Mouse (Mus musculus): Measurements from ENCODE around the gene Kif24.
A peak's percentile ranks its signal among the peaks of the same experiment; 100 is the strongest.

Gene Kif24

GRCm38 (mm10) chr4:41358669-41359068 is 106.0 kb downstream of the Kif24 start:
- no peaks in the 10 kb centered on the region for H3K9me3 ChIP-seq (ENCODE audit: low read length)
- no peak overlapping the region for H3K4me3 ChIP-seq (replicated peaks; ENCODE audit: low read length)
- H3K27me3 ChIP-seq (ENCODE audit: insufficient read depth, low read length) = no peaks in the 10 kb centered on the region
- TF ChIP-seq CTCF (conservative IDR thresholded peaks at IDR 0.05; ENCODE audit: low read length) = no peak
- no peak for TF ChIP-seq POU5F1 (IDR thresholded peaks at IDR 0.05; ENCODE audit: borderline replicate concordance, low read length)
- TF ChIP-seq NANOG (IDR thresholded peaks at IDR 0.05; ENCODE audit: borderline replicate concordance, low read length) = no peak
- peaks cover 59% of the 10 kb centered on the region for H3K4me1 ChIP-seq (replicated peaks; ENCODE audit: low read depth, low read length)
- peaks cover 24% of the 10 kb centered on the region for H3K36me3 ChIP-seq (ENCODE audit: insufficient read depth, low read length)

GRCm38 (mm10) chr4:41357154-41357553 is 107.5 kb downstream of the Kif24 start:
- Histone ChIP-seq H3K4me1 (replicated peaks; ENCODE audit: low read depth, low read length) (peaks cover 52% of the 10 kb centered on the region), H3K36me3 (ENCODE audit: insufficient read depth, low read length) (peaks cover 28% of the 10 kb centered on the region), H3K4me3 (replicated peaks; ENCODE audit: low read length) (no peak overlapping the region), H3K27me3 (ENCODE audit: insufficient read depth, low read length) (no peaks in the 10 kb centered on the region), H3K9me3 (ENCODE audit: low read length) (no peaks in the 10 kb centered on the region)
- no peak for TF ChIP-seq CTCF (conservative IDR thresholded peaks at IDR 0.05; ENCODE audit: low read length)
- TF ChIP-seq POU5F1 (IDR thresholded peaks at IDR 0.05; ENCODE audit: borderline replicate concordance, low read length) = no peak
- peak; percentile 74 for TF ChIP-seq NANOG (IDR thresholded peaks at IDR 0.05; ENCODE audit: borderline replicate concordance, low read length)

- Histone ChIP-seq H3K36me3 (ENCODE audit: insufficient read depth, low read length) (peaks cover 20% of the 10 kb centered on the region), H3K4me3 (replicated peaks; ENCODE audit: low read length) (no peak overlapping the region), H3K9me3 (ENCODE audit: low read length) (no peaks in the 10 kb centered on the region), H3K27me3 (ENCODE audit: insufficient read depth, low read length) (no peaks in the 10 kb centered on the region), H3K4me1 (replicated peaks; ENCODE audit: low read depth, low read length) (peaks cover 64% of the 10 kb centered on the region)
- no peak for TF ChIP-seq CTCF (conservative IDR thresholded peaks at IDR 0.05; ENCODE audit: low read length)
- no peak for TF ChIP-seq NANOG (IDR thresholded peaks at IDR 0.05; ENCODE audit: borderline replicate concordance, low read length)
- TF ChIP-seq POU5F1 (IDR thresholded peaks at IDR 0.05; ENCODE audit: borderline replicate concordance, low read length) = no peak
Observed at GRCm38 (mm10) chr4:41353265-41353664, 111.4 kb downstream of the Kif24 start.

GRCm38 (mm10) chr4:41352758-41353157 is 111.9 kb downstream of the Kif24 start:
- no peaks in the 10 kb centered on the region for H3K9me3 ChIP-seq (ENCODE audit: low read length)
- no peaks in the 10 kb centered on the region for H3K27me3 ChIP-seq (ENCODE audit: insufficient read depth, low read length)
- TF ChIP-seq POU5F1 (IDR thresholded peaks at IDR 0.05; ENCODE audit: borderline replicate concordance, low read length) (no peak), CTCF (conservative IDR thresholded peaks at IDR 0.05; ENCODE audit: low read length) (no peak), NANOG (IDR thresholded peaks at IDR 0.05; ENCODE audit: borderline replicate concordance, low read length) (no peak)
- no peak overlapping the region for H3K4me3 ChIP-seq (replicated peaks; ENCODE audit: low read length)
- H3K36me3 ChIP-seq (ENCODE audit: insufficient read depth, low read length) = peaks cover 16% of the 10 kb centered on the region
- H3K4me1 ChIP-seq (replicated peaks; ENCODE audit: low read depth, low read length) = peaks cover 63% of the 10 kb centered on the region

- no peaks in the 10 kb centered on the region for H3K27me3 ChIP-seq (ENCODE audit: insufficient read depth, low read length)
- peaks cover 38% of the 10 kb centered on the region for H3K4me1 ChIP-seq (replicated peaks; ENCODE audit: low read depth, low read length)
- no peaks in the 10 kb centered on the region for H3K9me3 ChIP-seq (ENCODE audit: low read length)
- TF ChIP-seq POU5F1 (IDR thresholded peaks at IDR 0.05; ENCODE audit: borderline replicate concordance, low read length) (no peak), NANOG (IDR thresholded peaks at IDR 0.05; ENCODE audit: borderline replicate concordance, low read length) (no peak), CTCF (conservative IDR thresholded peaks at IDR 0.05; ENCODE audit: low read length) (no peak)
- H3K36me3 ChIP-seq (ENCODE audit: insufficient read depth, low read length) = 0 out of 2 replicates have a peak, but pooled peaks cover 4% of the 10 kb centered on the region
- H3K4me3 ChIP-seq (replicated peaks; ENCODE audit: low read length) = peak overlapping the region; percentile 87
Observed at GRCm38 (mm10) chr4:41349199-41349591, 115.5 kb downstream of the Kif24 start.

GRCm38 (mm10) chr4:41348584-41349198 is 116.0 kb downstream of the Kif24 start, which contains the start of gene Ubap1:
Gene Ubap1 (plus strand): TSS chr4:41348996.
- TF ChIP-seq CTCF (conservative IDR thresholded peaks at IDR 0.05; ENCODE audit: low read length) = no peak
- no peak for TF ChIP-seq POU5F1 (IDR thresholded peaks at IDR 0.05; ENCODE audit: borderline replicate concordance, low read length)
- no peak for TF ChIP-seq NANOG (IDR thresholded peaks at IDR 0.05; ENCODE audit: borderline replicate concordance, low read length)
- Histone ChIP-seq H3K36me3 (ENCODE audit: insufficient read depth, low read length) (0 out of 2 replicates have a peak, but pooled peaks cover 4% of the 10 kb centered on the region), H3K27me3 (ENCODE audit: insufficient read depth, low read length) (no peaks in the 10 kb centered on the region), H3K9me3 (ENCODE audit: low read length) (no peaks in the 10 kb centered on the region), H3K4me1 (replicated peaks; ENCODE audit: low read depth, low read length) (peaks cover 38% of the 10 kb centered on the region), H3K4me3 (replicated peaks; ENCODE audit: low read length) (peak within 1 kb of the TSS; percentile 87)

- Histone ChIP-seq H3K27me3 (ENCODE audit: insufficient read depth, low read length) (no peaks in the 10 kb centered on the region), H3K9me3 (ENCODE audit: low read length) (no peaks in the 10 kb centered on the region), H3K36me3 (ENCODE audit: insufficient read depth, low read length) (0 out of 2 replicates have a peak, but pooled peaks cover 1% of the 10 kb centered on the region), H3K4me1 (replicated peaks; ENCODE audit: low read depth, low read length) (peaks cover 33% of the 10 kb centered on the region), H3K4me3 (replicated peaks; ENCODE audit: low read length) (no peak overlapping the region)
- no peak for TF ChIP-seq POU5F1 (IDR thresholded peaks at IDR 0.05; ENCODE audit: borderline replicate concordance, low read length)
- no peak for TF ChIP-seq CTCF (conservative IDR thresholded peaks at IDR 0.05; ENCODE audit: low read length)
- TF ChIP-seq NANOG (IDR thresholded peaks at IDR 0.05; ENCODE audit: borderline replicate concordance, low read length) = no peak
Observed at GRCm38 (mm10) chr4:41347839-41348238, 116.8 kb downstream of the Kif24 start.

GRCm38 (mm10) chr4:41346011-41346410 is 118.7 kb downstream of the Kif24 start:
- no peak overlapping the region for H3K4me3 ChIP-seq (replicated peaks; ENCODE audit: low read length)
- H3K9me3 ChIP-seq (ENCODE audit: low read length) = no peaks in the 10 kb centered on the region
- H3K27me3 ChIP-seq (ENCODE audit: insufficient read depth, low read length) = no peaks in the 10 kb centered on the region
- H3K4me1 ChIP-seq (replicated peaks; ENCODE audit: low read depth, low read length) = peaks cover 24% of the 10 kb centered on the region
- H3K36me3 ChIP-seq (ENCODE audit: insufficient read depth, low read length) = no peaks in the 10 kb centered on the region
- TF ChIP-seq CTCF (conservative IDR thresholded peaks at IDR 0.05; ENCODE audit: low read length) (no peak), POU5F1 (IDR thresholded peaks at IDR 0.05; ENCODE audit: borderline replicate concordance, low read length) (no peak), NANOG (IDR thresholded peaks at IDR 0.05; ENCODE audit: borderline replicate concordance, low read length) (no peak)
